Mouse (Mus musculus) midbrain, embryonic 15.5 days (tissue): ENCODE data around the gene Mecom. TPM values are rescaled to one million over a fixed set of nuclear protein-coding genes. Genes with fewer than 3 reads are reported as not detected.
"Not testable (repeated sequence)": the region's sequence is repeated elsewhere in the genome, so short reads cannot be mapped to it uniquely, and the experiment has no call there.

ENCODE experiments used
- ATAC-seq: fragments of 200-750 bp; cut with Nextera tagmentation; replicated peaks from 2 replicates; pipeline ENCODE4 v1.8.0; 2017; ENCODE audit warnings: moderate TSS enrichment
- H3K27ac ChIP-seq: fragments of 300-500 bp; sonication (generic); 2 replicates; pipeline ENCODE4 v1.5.1; 2015; ENCODE audit warnings: mild to moderate bottlenecking, inconsistent platforms
- H3K27me3 ChIP-seq: fragments of 300-500 bp; sonication (generic); replicated peaks from 2 replicates; pipeline ENCODE4 v1.6.1; 2015; ENCODE audit warnings: inconsistent platforms
- H3K36me3 ChIP-seq: fragments of 300-500 bp; sonication (generic); replicated peaks from 2 replicates; pipeline ENCODE4 v1.6.1; 2015; ENCODE audit warnings: inconsistent platforms
- H3K4me1 ChIP-seq: fragments of 300-500 bp; sonication (generic); 2 replicates; pipeline ENCODE4 v1.6.1; 2015; ENCODE audit warnings: inconsistent platforms
- H3K4me2 ChIP-seq: fragments of 300-500 bp; sonication (generic); 2 replicates; pipeline ENCODE4 v1.6.1; 2015; ENCODE audit warnings: inconsistent platforms, mild to moderate bottlenecking, moderate library complexity
- H3K4me3 ChIP-seq: fragments of 300-500 bp; sonication (generic); 2 replicates; pipeline ENCODE4 v1.5.1; 2015; ENCODE audit warnings: mild to moderate bottlenecking, inconsistent platforms
- H3K9ac ChIP-seq: fragments of 300-500 bp; sonication (generic); 2 replicates; pipeline ENCODE4 v1.6.1; 2015; ENCODE audit warnings: mild to moderate bottlenecking, inconsistent platforms
- H3K9me3 ChIP-seq: fragments of 300-500 bp; sonication (generic); 2 replicates; pipeline ENCODE4 v1.6.1; 2016; ENCODE audit warnings: inconsistent platforms
- WGBS: fragments of 180-500 bp; shearing (Covaris S2); methylation state at CpG from one replicate; pipeline ENCODE4 v1.1.7; 2015; ENCODE audit warnings: mixed read lengths; 5-methylcytosine and 5-hydroxymethylcytosine counted together
- polyA plus RNA-seq: library from polyadenylated mRNA; unstranded; fragments of >200 nt; fragmentation: Nextera tagmentation; extraction: Ambion mirVana; gene quantifications from 2 replicates; pipeline ENCODE4 v1.2.1, GENCODE M21; 2015

Mecom gene
- polyA plus RNA-seq, 1 experiment from 2014 or later, result 5.2 TPM

- Histone ChIP-seq H3K4me1 (peaks cover 3% of the 10 kb centered on the region; the same call in 1 of the 2 replicates), H3K4me3 (no peak overlapping the region), H3K36me3 (no peaks in the 10 kb centered on the region), H3K27me3 (no peaks in the 10 kb centered on the region), H3K9ac (no peak overlapping the region), H3K9me3 (no peaks in the 10 kb centered on the region), H3K27ac (no peak overlapping the region), H3K4me2 (no peak overlapping the region)
- no peak for ATAC-seq
- WGBS, result 84% methylated on average over 10 of the region's 10 CpGs
Observed at GRCm38 (mm10) chr3:30450206-30450965, 97.4 kb downstream of the Mecom start.

GRCm38 (mm10) chr3:30448624-30449023, 99.2 kb downstream of the Mecom start:
- H3K4me3 ChIP-seq, result no peak overlapping the region
- H3K9ac ChIP-seq, result no peak overlapping the region
- WGBS, result 94% methylated on average over 1 of the region's 1 CpGs
- H3K4me2 ChIP-seq, result no peak overlapping the region
- peaks cover 1% of the 10 kb centered on the region; the same call in 1 of the 2 replicates for H3K4me1 ChIP-seq
- H3K27ac ChIP-seq, result no peak overlapping the region
- H3K27me3 ChIP-seq, result no peaks in the 10 kb centered on the region
- no peaks in the 10 kb centered on the region for H3K36me3 ChIP-seq
- no peak for ATAC-seq
- no peaks in the 10 kb centered on the region for H3K9me3 ChIP-seq

GRCm38 (mm10) chr3:30445970-30446442, 101.8 kb downstream of the Mecom start:
- H3K4me1 ChIP-seq, result no peaks in the 10 kb centered on the region
- no peak overlapping the region for H3K27ac ChIP-seq
- ATAC-seq, result no peak
- H3K36me3 ChIP-seq, result no peaks in the 10 kb centered on the region
- WGBS, result 94% methylated on average over 6 of the region's 6 CpGs
- H3K9me3 ChIP-seq, result no peaks in the 10 kb centered on the region
- no peak overlapping the region for H3K9ac ChIP-seq
- H3K27me3 ChIP-seq, result no peaks in the 10 kb centered on the region
- H3K4me3 ChIP-seq, result no peak overlapping the region
- H3K4me2 ChIP-seq, result no peak overlapping the region

GRCm38 (mm10) chr3:30445247-30445969, 102.4 kb downstream of the Mecom start:
- no peak overlapping the region for H3K27ac ChIP-seq
- no peaks in the 10 kb centered on the region for H3K4me1 ChIP-seq
- no peaks in the 10 kb centered on the region for H3K9me3 ChIP-seq
- H3K27me3 ChIP-seq, result no peaks in the 10 kb centered on the region
- no peak for ATAC-seq
- no peak overlapping the region for H3K4me2 ChIP-seq
- no peak overlapping the region for H3K4me3 ChIP-seq
- H3K36me3 ChIP-seq, result no peaks in the 10 kb centered on the region
- no peak overlapping the region for H3K9ac ChIP-seq
- WGBS, result 94% methylated on average over 4 of the region's 4 CpGs

- Histone ChIP-seq H3K9ac (no peak overlapping the region), H3K4me2 (no peak overlapping the region), H3K4me1 (no peaks in the 10 kb centered on the region), H3K27me3 (no peaks in the 10 kb centered on the region), H3K27ac (no peak overlapping the region), H3K4me3 (no peak overlapping the region), H3K36me3 (no peaks in the 10 kb centered on the region), H3K9me3 (no peaks in the 10 kb centered on the region)
- no peak for ATAC-seq
Observed at GRCm38 (mm10) chr3:30441646-30442045, 106.2 kb downstream of the Mecom start.

- no peaks in the 10 kb centered on the region for H3K36me3 ChIP-seq
- no peak overlapping the region for H3K9ac ChIP-seq
- no peaks in the 10 kb centered on the region for H3K9me3 ChIP-seq
- no peaks in the 10 kb centered on the region for H3K4me1 ChIP-seq
- 50% methylated on average over 7 of the region's 7 CpGs for WGBS
- no peaks in the 10 kb centered on the region for H3K27me3 ChIP-seq
- ATAC-seq, result no peak
- H3K4me3 ChIP-seq, result no peak overlapping the region
- no peak overlapping the region for H3K27ac ChIP-seq
- no peak overlapping the region for H3K4me2 ChIP-seq
Observed at GRCm38 (mm10) chr3:30438007-30438406, 109.8 kb downstream of the Mecom start.

GRCm38 (mm10) chr3:30436561-30436960, 111.2 kb downstream of the Mecom start:
- Histone ChIP-seq H3K9ac (no peak overlapping the region), H3K27ac (no peak overlapping the region), H3K4me3 (no peak overlapping the region), H3K27me3 (no peaks in the 10 kb centered on the region), H3K36me3 (no peaks in the 10 kb centered on the region), H3K9me3 (no peaks in the 10 kb centered on the region), H3K4me2 (no peak overlapping the region), H3K4me1 (no peaks in the 10 kb centered on the region)
- 80% methylated on average over 6 of the region's 6 CpGs for whole genome bisulfite sequencing
- no peak for ATAC-seq

GRCm38 (mm10) chr3:30436131-30436530, 111.7 kb downstream of the Mecom start:
- Histone ChIP-seq H3K4me2 (no peak overlapping the region), H3K4me3 (no peak overlapping the region), H3K36me3 (no peaks in the 10 kb centered on the region), H3K4me1 (no peaks in the 10 kb centered on the region), H3K27ac (no peak overlapping the region), H3K9me3 (no peaks in the 10 kb centered on the region), H3K9ac (no peak overlapping the region), H3K27me3 (no peaks in the 10 kb centered on the region)
- 58% methylated on average over 9 of the region's 9 CpGs for WGBS
- no peak for ATAC-seq

- Histone ChIP-seq H3K4me1 (no peaks in the 10 kb centered on the region), H3K27me3 (no peaks in the 10 kb centered on the region), H3K9me3 (0 out of 2 replicates have a peak, but pooled peaks cover 4% of the 10 kb centered on the region), H3K4me2 (no peak overlapping the region), H3K9ac (no peak overlapping the region), H3K4me3 (no peak overlapping the region), H3K36me3 (no peaks in the 10 kb centered on the region), H3K27ac (no peak overlapping the region)
- no peak for ATAC-seq
- WGBS, result 84% methylated on average over 5 of the region's 5 CpGs
Observed at GRCm38 (mm10) chr3:30428877-30429276, 118.9 kb downstream of the Mecom start.

GRCm38 (mm10) chr3:30424036-30424435, 123.8 kb downstream of the Mecom start:
- WGBS, result 85% methylated on average over 5 of the region's 5 CpGs
- Histone ChIP-seq H3K27ac (no peak overlapping the region), H3K4me1 (no peaks in the 10 kb centered on the region), H3K4me2 (no peak overlapping the region), H3K4me3 (no peak overlapping the region), H3K9me3 (0 out of 2 replicates have a peak, but pooled peaks cover 4% of the 10 kb centered on the region), H3K27me3 (no peaks in the 10 kb centered on the region), H3K9ac (no peak overlapping the region), H3K36me3 (no peaks in the 10 kb centered on the region)
- no peak for ATAC-seq

- WGBS, result 93% methylated on average over 4 of the region's 4 CpGs
- not testable (repeated sequence) for H3K9me3 ChIP-seq, H3K9ac ChIP-seq, H3K4me3 ChIP-seq, H3K4me2 ChIP-seq, H3K36me3 ChIP-seq, ATAC-seq, H3K27ac ChIP-seq, H3K27me3 ChIP-seq
- H3K4me1 ChIP-seq, result peaks cover 10% of the 10 kb centered on the region
Observed at GRCm38 (mm10) chr3:30421948-30422347, 125.9 kb downstream of the Mecom start.

- no peak overlapping the region for H3K9ac ChIP-seq
- H3K4me1 ChIP-seq, result peaks cover 14% of the 10 kb centered on the region
- no peak overlapping the region for H3K4me2 ChIP-seq
- WGBS, result 85% methylated on average over 5 of the region's 5 CpGs
- no peaks in the 10 kb centered on the region for H3K36me3 ChIP-seq
- ATAC-seq, result no peak
- H3K27ac ChIP-seq, result no peak overlapping the region
- H3K27me3 ChIP-seq, result no peaks in the 10 kb centered on the region
- 0 out of 2 replicates have a peak, but pooled peaks cover 4% of the 10 kb centered on the region for H3K9me3 ChIP-seq
- no peak overlapping the region for H3K4me3 ChIP-seq
Observed at GRCm38 (mm10) chr3:30420899-30421298, 126.9 kb downstream of the Mecom start.
